Mouse (Mus musculus) heart, embryonic 11.5 days (tissue): ENCODE results near the gene Nid1. TPM values are rescaled to one million over a fixed set of nuclear protein-coding genes. Genes with fewer than 3 reads are reported as not detected.
A peak's percentile ranks its signal among the peaks of the same experiment; 100 is the strongest.
"Not testable (repeated sequence)": the region's sequence is repeated elsewhere in the genome, so short reads cannot be mapped to it uniquely, and the experiment has no call there.

ENCODE experiments used
- ATAC-seq: fragments of 200-750 bp; cut with Nextera tagmentation; replicated peaks from 2 replicates; pipeline ENCODE4 v1.8.0; 2017; ENCODE audit warnings: moderate library complexity; ENCODE audit not compliant: insufficient number of reproducible peaks, low FRiP score, low TSS enrichment
- H3K27ac ChIP-seq: fragments of 300-500 bp; sonication (generic); 2 replicates; pipeline ENCODE4 v1.5.1; 2014; ENCODE audit warnings: mild to moderate bottlenecking, low read depth, low read length
- H3K27me3 ChIP-seq: fragments of 300-500 bp; sonication (generic); 2 replicates; pipeline ENCODE4 v1.6.1; 2014; ENCODE audit warnings: mild to moderate bottlenecking, low read length, mixed read lengths; ENCODE audit not compliant: control insufficient read depth, insufficient read depth
- H3K36me3 ChIP-seq: fragments of 300-500 bp; sonication (generic); 2 replicates; pipeline ENCODE4 v1.6.1; 2014; ENCODE audit warnings: mild to moderate bottlenecking, low read length, moderate library complexity, mixed read lengths; ENCODE audit not compliant: control insufficient read depth, insufficient read depth
- H3K4me1 ChIP-seq: fragments of 300-500 bp; sonication (generic); 2 replicates; pipeline ENCODE4 v1.6.1; 2014; ENCODE audit warnings: low read length; ENCODE audit not compliant: control insufficient read depth, insufficient read depth
- H3K4me2 ChIP-seq: fragments of 300-500 bp; sonication (generic); 2 replicates; pipeline ENCODE4 v1.6.1; 2014; ENCODE audit warnings: mild to moderate bottlenecking, moderate library complexity
- H3K4me3 ChIP-seq: fragments of 300-500 bp; sonication (generic); 2 replicates; pipeline ENCODE4 v1.5.1; 2014; ENCODE audit warnings: low read depth, low read length
- H3K9ac ChIP-seq: fragments of 300-500 bp; sonication (generic); 2 replicates; pipeline ENCODE4 v1.6.1; 2014; ENCODE audit warnings: mild to moderate bottlenecking, low read depth, low read length, moderate library complexity
- H3K9me3 ChIP-seq: fragments of 300-500 bp; sonication (generic); replicated peaks from 2 replicates; pipeline ENCODE4 v1.6.1; 2016; ENCODE audit warnings: low read length; ENCODE audit not compliant: control insufficient read depth
- WGBS: fragments of 180-500 bp; shearing (Covaris S2); extraction: QIAGEN DNeasy Blood & Tissue Kit; methylation state at CpG from one replicate; pipeline ENCODE4 v1.1.7; 2014; ENCODE audit not compliant: insufficient replicate concordance; 5-methylcytosine and 5-hydroxymethylcytosine counted together
- polyA plus RNA-seq: library from polyadenylated mRNA; unstranded; fragments of >200 nt; fragmentation: Nextera tagmentation; extraction: Ambion mirVana; gene quantifications from 2 replicates; pipeline ENCODE4 v1.2.1, GENCODE M21; 2014

Gene Nid1
- polyA plus RNA-seq, 1 experiment from 2014 or later, result 61.4 TPM

GRCm38 (mm10) chr13:13531923-13532322 is 94.6 kb downstream of the Nid1 start:
- 75% methylated on average over 7 of the region's 7 CpGs for WGBS
- Histone ChIP-seq H3K4me2 (no peak overlapping the region), H3K27me3 (no peaks in the 10 kb centered on the region), H3K9ac (no peak overlapping the region), H3K36me3 (no peaks in the 10 kb centered on the region), H3K4me1 (peaks cover 5% of the 10 kb centered on the region; the same call in 1 of the 2 replicates), H3K9me3 (no peaks in the 10 kb centered on the region), H3K27ac (no peak overlapping the region; the same call in 1 of the 2 replicates), H3K4me3 (no peak overlapping the region)
- ATAC-seq, result no peak

- H3K27me3 ChIP-seq, result no peaks in the 10 kb centered on the region
- no peak overlapping the region for H3K9ac ChIP-seq
- no peak overlapping the region for H3K4me3 ChIP-seq
- H3K4me1 ChIP-seq, result peaks cover 10% of the 10 kb centered on the region
- WGBS, result 79% methylated on average over 2 of the region's 2 CpGs
- H3K36me3 ChIP-seq, result no peaks in the 10 kb centered on the region
- H3K4me2 ChIP-seq, result no peak overlapping the region
- H3K27ac ChIP-seq, result no peak overlapping the region
- no peak for ATAC-seq
- H3K9me3 ChIP-seq, result no peaks in the 10 kb centered on the region
These were observed 99.2 kb downstream of the Nid1 start for GRCm38 (mm10) chr13:13536555-13536954.

- Histone ChIP-seq H3K4me3 (no peak overlapping the region), H3K27ac (no peak overlapping the region), H3K9ac (no peak overlapping the region), H3K4me1 (peaks cover 6% of the 10 kb centered on the region; the same call in 1 of the 2 replicates), H3K27me3 (no peaks in the 10 kb centered on the region), H3K36me3 (no peaks in the 10 kb centered on the region), H3K9me3 (no peaks in the 10 kb centered on the region), H3K4me2 (no peak overlapping the region)
- WGBS, result 50% methylated on average over 2 of the region's 2 CpGs
- no peak for ATAC-seq
These were observed 100.1 kb downstream of the Nid1 start for GRCm38 (mm10) chr13:13537272-13538015.

GRCm38 (mm10) chr13:13538585-13539300 is 101.4 kb downstream of the Nid1 start:
- peaks cover 5% of the 10 kb centered on the region; the same call in 1 of the 2 replicates for H3K4me1 ChIP-seq
- H3K27me3 ChIP-seq, result no peaks in the 10 kb centered on the region
- H3K9me3 ChIP-seq, result no peaks in the 10 kb centered on the region
- ATAC-seq, result peak; percentile 83
- H3K4me2 ChIP-seq, result no peak overlapping the region
- no peaks in the 10 kb centered on the region for H3K36me3 ChIP-seq
- H3K9ac ChIP-seq, result no peak overlapping the region
- WGBS, result 8% methylated on average over 4 of the region's 4 CpGs
- H3K27ac ChIP-seq, result peak overlapping the region; percentile 66
- H3K4me3 ChIP-seq, result no peak overlapping the region

GRCm38 (mm10) chr13:13543073-13543472 is 105.7 kb downstream of the Nid1 start:
- not testable (repeated sequence) for H3K27ac ChIP-seq, H3K4me3 ChIP-seq, H3K9ac ChIP-seq, H3K27me3 ChIP-seq, H3K4me2 ChIP-seq, H3K4me1 ChIP-seq, H3K36me3 ChIP-seq, H3K9me3 ChIP-seq, ATAC-seq
- 89% methylated on average over 10 of the region's 10 CpGs for WGBS

GRCm38 (mm10) chr13:13546792-13547191 is 109.4 kb downstream of the Nid1 start:
- WGBS, result 48% methylated on average over 3 of the region's 3 CpGs
- no peak overlapping the region for H3K4me3 ChIP-seq
- no peaks in the 10 kb centered on the region for H3K9me3 ChIP-seq
- no peak overlapping the region for H3K4me2 ChIP-seq
- no peaks in the 10 kb centered on the region for H3K27me3 ChIP-seq
- H3K36me3 ChIP-seq, result no peaks in the 10 kb centered on the region
- H3K27ac ChIP-seq, result 0 out of 2 replicates have a peak overlapping the region, but pooled peaks have one; percentile 22
- H3K4me1 ChIP-seq, result peaks cover 5% of the 10 kb centered on the region; the same call in 1 of the 2 replicates
- no peak for ATAC-seq
- no peak overlapping the region for H3K9ac ChIP-seq

- H3K4me3 ChIP-seq, result no peak overlapping the region
- H3K36me3 ChIP-seq, result no peaks in the 10 kb centered on the region
- no peak for ATAC-seq
- H3K27me3 ChIP-seq, result no peaks in the 10 kb centered on the region
- no peaks in the 10 kb centered on the region for H3K9me3 ChIP-seq
- H3K9ac ChIP-seq, result no peak overlapping the region
- WGBS, result 88% methylated on average over 4 of the region's 4 CpGs
- H3K4me1 ChIP-seq, result peaks cover 5% of the 10 kb centered on the region; the same call in 1 of the 2 replicates
- no peak overlapping the region for H3K27ac ChIP-seq
- H3K4me2 ChIP-seq, result no peak overlapping the region
These were observed 110.5 kb downstream of the Nid1 start for GRCm38 (mm10) chr13:13547889-13548288.

- no peaks in the 10 kb centered on the region for H3K9me3 ChIP-seq
- H3K9ac ChIP-seq, result no peak overlapping the region
- no peak overlapping the region for H3K4me3 ChIP-seq
- H3K27me3 ChIP-seq, result no peaks in the 10 kb centered on the region
- no peak overlapping the region for H3K4me2 ChIP-seq
- H3K4me1 ChIP-seq, result peaks cover 5% of the 10 kb centered on the region; the same call in 1 of the 2 replicates
- WGBS, result 80% methylated on average over 6 of the region's 6 CpGs
- no peak for ATAC-seq
- H3K36me3 ChIP-seq, result no peaks in the 10 kb centered on the region
- no peak overlapping the region for H3K27ac ChIP-seq
These were observed 111.3 kb downstream of the Nid1 start for GRCm38 (mm10) chr13:13548431-13549190.
